Mouse (Mus musculus): ENCODE data around the gene Fgfr2.
"Not testable (repeated sequence)": the region's sequence is repeated elsewhere in the genome, so short reads cannot be mapped to it uniquely, and the experiment has no call there.

Gene Fgfr2

DNA sequence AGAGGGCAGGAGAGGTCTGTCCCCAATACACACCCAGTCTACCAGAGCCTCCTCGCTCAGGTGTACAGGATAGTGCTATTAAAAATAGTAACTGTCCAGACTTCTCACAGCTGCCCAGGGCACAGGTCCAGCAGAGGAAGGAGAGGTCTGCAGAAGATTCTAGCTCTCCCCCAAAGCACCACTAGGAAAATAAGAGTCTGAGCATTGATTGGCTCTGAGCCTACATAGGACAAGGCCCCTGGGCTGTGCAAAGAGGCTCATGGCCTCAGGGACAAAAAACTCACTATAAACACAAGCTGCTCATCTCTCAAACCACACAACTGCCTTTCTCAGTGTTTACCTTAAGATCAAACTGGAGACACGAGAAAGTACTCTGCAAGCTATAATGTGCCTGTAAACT, 679.4 kb downstream of the Fgfr2 start:
- no peak for DNase-seq (ENCODE audit: low spot score)

DNA sequence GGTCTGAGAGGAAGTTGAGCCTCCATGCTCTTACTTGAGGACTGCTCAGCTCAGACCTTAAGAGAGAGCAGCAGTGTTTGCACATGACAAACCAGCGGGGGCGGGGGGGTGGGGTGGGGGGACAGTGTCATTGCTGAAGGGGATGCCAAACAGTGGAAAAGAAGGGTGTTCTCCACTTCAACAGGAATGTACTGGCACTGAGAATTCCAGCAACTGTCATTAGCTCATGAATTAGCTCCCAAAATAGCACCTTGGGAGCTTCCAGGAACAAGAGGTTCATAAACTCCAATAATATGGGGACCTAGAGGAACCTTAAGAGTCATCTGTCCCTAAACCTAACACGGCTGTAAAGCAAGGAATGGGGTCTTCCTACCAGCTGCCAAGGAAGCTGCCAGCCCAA, 680.0 kb downstream of the Fgfr2 start:
- DNase-seq (ENCODE audit: low spot score) = no peak

DNA sequence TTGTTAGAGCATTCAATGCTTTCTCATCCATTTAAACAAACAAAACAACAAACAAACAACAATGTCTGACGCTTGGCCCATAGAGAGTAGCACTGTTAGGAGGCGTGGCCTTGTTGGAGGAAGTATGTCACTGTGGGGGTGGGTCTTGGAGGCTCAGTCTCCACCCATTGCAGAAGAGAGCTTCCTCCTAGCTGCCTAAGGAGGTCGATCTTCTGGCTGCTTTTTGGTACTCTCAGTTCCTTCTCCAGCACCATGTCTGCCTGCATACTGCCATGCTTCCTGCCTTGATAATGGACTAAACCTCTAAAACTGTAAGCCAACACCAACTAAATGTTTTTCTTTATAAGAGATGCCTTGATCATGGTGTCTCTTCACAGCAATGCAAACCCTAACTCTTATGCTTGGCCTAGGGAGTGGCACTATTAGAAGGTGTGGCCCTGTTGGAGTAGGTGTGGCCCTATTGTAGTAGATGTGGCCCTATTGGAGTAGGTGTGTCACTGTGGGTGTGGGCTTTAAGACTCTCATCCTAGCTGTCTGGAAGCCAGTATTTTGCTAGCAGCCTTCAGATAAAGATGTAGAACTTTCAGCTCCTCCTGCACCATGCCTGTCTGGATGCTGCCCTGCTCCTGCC, 680.9 kb downstream of the Fgfr2 start:
- DNase-seq (ENCODE audit: low spot score) = not testable (repeated sequence)

DNA sequence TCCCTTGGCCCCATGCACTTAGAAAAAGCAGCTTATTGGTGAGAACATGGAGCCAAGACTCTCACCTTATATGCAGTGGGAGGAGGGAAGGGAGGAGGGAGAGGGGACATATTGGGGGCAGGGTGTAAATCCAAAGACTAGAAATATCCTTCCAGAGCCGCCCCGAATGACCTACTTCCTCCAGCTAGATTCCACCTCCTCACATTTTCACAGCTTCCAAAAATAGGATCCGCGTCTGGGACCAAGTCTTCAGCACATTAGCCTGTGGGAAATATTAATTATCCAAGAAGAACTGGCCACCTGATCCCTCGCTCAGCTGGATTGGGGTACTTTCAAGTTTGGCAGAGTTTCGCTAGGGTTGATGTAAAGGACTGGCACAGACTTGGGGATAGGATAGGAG, 683.2 kb downstream of the Fgfr2 start:
- DNase-seq (ENCODE audit: low spot score) = no peak

DNA sequence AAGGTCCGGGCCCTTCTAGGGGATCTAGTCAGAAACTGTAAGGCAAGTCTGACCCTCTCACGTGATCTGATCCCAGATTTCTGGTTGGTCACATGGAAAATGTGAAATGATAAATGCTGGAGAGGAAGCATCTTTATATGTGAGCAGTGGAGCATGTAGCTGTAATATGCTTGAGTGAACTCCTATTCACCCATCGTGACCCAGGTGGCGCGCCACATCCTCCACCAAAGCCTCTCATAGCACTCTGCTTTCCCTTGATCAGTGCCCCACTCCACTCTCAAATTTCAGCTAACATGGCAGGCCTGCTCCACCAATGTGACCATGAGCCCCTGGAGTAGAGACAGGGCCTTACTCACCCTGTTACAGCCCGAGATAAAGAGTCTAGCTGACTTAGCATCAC, 685.1 kb downstream of the Fgfr2 start:
- DNase-seq (ENCODE audit: low spot score) = no peak

DNA sequence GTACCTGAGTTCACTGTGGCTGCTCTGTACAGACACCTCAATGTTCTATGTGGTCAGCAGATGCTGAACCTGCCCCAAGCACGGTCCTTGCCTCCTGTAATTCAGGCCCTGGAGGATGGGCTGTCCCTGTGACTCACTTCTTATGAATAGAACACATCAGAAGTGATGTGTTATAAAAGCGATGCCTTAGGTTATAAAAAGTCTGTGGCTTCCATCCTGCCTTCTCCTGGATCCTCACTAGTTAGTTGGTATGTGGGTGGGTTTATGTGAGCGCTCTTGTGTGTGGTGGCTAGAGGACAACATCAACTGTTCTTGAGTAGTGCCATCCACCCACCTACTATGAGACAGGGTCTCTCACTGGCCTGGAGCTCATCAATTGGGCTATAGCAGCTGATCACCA, 685.7 kb downstream of the Fgfr2 start:
- DNase-seq (ENCODE audit: low spot score) = no peak

DNA sequence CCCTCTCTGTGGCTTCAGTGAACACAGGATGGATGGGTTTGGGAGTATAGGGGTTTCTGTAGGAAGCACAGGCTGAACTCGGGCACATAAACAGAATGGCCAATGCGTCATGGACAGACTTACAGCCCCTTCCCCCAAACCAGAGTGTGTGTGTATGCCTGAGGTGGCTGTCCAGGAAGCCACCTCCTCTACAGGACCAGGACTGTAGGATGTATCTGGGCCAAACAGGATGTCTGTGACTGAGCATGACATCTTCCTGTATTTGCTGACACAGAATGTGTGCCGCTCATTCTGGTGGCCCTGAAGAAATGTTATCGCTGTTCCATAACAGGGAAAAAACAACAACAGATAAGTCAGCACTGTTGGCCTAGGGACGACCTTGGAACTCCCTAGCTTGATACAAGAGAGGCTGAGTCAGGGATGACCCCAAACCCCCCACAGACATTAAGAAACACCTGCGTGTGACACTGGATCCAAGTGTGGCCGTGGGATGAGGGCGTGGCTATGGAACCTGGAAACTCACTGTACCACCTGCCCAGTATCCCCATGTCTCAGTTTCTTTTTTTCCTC, 687.6 kb downstream of the Fgfr2 start:
- DNase-seq (ENCODE audit: low spot score) = peak; percentile 20

DNA sequence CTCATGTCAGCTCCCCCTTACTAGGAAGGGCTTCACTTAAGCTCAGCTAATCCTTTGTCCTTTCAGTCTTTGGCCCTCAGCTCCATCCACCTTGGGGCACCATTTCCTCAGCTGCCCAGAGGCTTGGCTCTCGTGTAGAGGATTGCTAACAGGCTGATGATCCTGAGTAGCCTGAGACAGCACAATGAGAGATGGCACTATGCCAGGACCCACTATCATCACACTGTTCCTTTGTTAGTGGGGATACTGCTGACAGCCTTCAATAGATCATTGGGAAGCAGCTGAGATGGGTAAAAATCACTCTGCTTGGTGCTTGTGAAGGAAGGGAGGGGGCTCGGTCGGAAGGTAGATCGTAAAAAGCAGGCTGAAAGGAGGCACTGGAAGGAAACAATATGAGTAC, 693.8 kb downstream of the Fgfr2 start:
- no peak for DNase-seq (ENCODE audit: low spot score)

DNA sequence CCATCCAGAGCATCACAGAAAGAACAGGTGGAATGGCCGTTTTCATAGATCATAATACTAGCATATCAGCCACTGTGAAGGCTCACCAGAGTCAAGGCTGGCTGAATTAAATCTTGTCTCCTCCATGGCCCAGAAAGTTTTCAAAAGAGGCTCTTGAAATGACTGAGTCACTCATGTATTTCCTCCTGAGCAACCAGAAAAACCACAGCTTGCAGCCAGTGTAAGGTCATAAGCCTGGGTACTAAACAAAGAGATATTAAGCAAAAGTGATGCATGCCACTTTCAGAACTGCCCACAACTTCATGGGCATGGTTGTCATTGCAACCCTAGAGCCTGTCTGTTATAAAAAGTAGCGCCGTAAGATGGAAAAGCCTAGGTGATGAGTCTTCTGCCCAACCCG, 694.8 kb downstream of the Fgfr2 start:
- no peak for DNase-seq (ENCODE audit: low spot score)

DNA sequence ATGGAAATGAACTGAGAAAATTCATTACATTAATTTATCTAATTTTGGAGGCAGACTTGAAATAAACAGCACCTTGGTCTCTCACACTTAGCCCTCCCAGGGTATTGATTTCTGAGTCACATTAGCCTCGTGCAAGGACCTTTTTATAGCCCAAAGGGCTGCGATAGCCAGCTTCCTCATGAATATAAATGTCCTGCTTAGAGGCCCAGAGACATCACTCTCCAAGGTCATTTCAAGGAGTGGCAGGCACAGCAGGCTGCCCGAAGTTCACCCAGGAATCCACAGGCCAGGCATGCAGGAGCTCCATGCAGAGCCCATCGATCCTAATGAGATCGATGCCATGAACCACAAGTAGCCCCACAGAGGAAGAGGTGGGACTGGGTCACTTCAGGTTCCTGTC, 697.1 kb downstream of the Fgfr2 start:
- DNase-seq (ENCODE audit: low spot score) = no peak

DNA sequence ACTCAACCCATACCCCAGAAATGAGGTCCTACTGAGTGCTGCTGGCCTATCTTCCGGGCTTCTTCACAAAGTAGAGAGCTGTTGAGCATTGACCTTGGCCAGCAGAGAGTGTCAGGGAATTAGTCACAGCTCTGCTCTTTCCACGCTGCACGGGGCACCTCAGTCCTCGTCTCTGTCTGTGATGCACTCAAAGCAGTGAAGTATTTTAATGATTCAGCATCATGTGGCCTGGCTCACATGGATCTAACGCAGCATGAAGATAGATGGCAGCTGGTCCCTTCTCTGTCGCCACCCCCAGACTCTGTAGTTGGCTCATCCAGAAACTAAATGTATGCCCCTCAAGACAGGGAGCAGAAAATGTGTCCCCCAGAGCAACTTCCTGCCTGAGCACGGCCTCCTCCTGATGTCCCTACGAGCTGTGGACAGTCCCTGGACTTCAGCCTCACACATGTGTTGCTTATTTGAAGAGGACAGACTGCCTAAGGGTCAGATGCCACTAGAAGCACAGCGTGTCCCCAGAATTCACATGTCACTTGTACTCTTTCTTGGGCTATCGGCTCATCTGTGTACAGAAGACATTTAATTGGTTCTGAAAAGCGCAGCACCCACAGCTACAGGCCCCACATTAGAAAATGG, 697.7 kb downstream of the Fgfr2 start:
- DNase-seq (ENCODE audit: low spot score) = no peak

DNA sequence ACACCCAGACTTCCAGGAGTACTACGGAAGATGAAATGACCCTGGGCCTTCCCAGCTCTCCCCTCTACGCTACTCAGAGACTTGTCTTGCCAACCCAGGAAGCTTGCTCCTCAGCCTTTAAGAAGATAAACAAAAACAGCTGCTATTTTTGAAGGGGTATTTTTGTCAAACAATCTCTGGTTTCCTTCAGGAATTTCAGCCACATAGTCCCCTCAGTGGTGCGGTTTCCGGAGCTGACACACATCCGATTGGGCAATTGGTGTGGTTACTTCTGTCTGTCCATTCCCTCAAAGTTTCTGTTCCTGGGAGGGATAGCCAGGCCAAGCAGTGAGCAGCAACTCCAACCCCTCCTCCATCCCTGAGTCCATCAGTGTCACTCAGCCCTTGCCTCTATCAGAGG, 699.6 kb downstream of the Fgfr2 start:
- no peak for DNase-seq (ENCODE audit: low spot score)

DNA sequence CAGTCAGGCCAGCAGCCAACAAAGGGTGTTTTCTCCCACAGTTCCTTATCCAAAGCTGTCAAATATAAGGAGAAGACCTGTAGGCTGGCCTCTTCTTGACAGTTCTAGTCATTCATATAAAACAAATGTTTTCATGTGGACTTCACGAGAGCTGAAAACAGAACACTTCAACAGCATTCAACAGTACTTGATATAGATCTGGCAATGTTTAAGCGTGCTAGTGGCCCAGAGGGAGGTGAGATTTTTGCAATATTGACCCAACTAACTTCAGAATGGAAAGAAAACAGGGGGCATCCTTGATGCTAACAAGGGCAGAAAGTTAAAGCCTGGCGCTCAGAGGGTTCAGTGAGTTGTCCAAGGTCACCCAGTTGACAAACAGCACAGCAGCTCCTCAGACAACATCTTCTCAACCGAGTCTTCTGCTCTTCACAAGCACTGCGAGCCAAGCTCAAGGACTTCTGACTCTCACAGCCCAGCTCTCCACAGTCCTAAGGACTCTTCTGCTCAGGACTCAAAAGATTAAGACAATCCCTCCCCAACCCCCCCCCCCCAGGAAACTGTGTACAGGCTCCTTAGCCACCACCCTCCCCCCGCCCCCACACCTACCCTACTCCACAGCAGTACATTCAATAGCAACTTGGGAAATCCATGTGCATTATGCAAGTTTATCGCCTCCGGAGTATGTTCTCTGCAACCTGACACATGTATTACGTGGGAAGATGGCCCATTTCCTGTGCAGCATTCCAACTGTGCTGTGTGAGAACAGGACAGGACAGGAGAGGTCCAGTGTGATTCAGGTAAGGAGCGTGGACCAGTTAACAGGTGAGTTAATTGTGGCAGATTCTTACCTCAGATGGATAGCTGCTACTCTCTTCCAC, 703.5 kb downstream of the Fgfr2 start:
- DNase-seq (ENCODE audit: low spot score) = no peak

DNA sequence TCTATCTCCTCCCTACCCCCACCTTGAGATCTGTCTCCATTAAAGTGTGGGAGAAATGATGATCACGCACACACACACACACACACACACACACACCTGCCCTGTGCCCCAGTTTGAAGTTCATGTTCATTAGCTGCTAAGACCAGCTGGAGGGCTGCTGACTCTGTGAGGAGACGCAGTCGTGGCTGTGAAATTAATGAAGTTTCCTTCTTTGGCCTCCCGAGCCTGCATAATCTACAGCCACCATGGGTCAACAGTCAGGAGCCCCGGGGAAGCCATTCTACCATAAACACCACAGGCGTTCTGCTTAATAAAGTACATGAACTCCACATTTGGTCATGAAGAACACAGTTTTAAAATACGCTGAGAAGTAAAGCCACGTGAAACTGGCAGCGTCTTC, 706.3 kb downstream of the Fgfr2 start:
- no peak for DNase-seq (ENCODE audit: low spot score)

DNA sequence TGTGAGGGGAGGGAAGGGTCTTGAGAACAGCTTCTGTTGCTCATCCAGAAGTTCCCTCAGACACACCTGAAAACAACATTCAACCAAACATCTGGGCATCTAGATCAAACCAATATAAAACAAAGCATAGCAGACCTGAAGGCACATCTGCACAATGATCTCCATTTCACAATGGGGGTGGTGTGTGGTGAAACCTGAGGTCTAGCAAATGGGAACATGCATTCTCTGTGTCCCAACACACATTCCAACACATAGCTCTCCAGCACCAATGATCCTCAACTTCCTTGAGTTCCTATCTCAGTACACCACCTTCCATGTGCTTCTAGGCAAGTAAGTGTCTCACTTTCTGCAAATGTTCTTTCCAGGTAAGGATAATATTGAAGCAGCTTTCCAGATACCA, 707.3 kb downstream of the Fgfr2 start:
- DNase-seq (ENCODE audit: low spot score) = no peak

DNA sequence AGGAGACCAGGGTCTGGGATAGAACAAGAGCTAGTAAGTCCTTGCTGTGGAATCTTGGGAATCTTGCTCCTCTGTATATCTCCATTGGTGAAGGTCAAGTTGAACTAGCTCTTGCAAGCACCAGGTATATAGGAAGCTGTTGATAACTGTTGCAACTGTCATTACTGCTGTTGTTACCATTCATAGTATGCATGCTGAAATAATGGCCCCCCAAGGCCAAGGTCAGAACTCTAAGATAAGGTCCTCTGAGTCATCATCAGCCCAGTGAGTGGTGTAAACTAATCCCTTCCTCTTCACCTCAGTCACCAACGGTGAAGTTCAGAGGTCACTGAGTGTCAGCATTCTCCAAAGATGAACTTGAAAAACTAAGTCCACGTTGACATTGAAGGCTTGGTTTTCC, 710.6 kb downstream of the Fgfr2 start:
- no peak for DNase-seq (ENCODE audit: low spot score)

DNA sequence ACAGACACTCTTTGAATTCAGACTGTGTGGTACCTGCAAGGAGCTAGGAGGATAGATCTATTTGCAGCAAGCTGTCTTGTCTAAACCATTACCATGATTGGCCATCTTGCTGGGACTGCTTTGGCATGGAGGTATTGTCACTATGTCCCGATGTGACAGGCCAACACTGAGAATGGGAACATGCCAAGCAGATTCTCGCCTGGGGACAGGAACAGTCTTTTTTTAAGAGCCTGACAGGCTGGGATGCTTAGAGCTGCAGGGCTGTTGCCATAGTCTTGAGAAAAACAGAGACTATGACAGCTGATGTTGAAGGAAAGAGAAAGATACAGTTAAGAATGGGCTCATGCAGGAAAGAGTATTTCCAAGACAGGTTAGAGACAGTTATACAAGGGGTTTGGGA, 711.4 kb downstream of the Fgfr2 start:
- no peak for DNase-seq (ENCODE audit: low spot score)

DNA sequence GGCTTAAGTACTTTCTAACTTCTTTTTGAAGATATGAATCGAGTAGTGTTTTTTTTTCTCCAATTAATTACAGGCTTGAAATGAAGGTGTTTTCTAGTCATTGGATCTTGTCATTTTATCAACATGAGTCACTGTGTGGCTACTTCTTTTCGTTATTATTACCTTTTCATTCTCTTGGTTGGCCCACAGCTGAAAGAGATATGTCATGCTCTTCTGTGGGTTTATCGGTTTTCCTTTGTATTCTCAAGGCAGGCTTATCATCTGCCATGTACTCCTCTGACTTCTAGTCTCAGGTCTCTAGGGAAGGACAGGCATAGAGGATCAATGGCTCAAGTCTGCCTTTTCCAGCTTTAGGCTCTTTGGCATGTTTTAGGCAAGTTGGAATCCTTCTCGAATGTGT, 712.2 kb downstream of the Fgfr2 start:
- no peak for DNase-seq (ENCODE audit: low spot score)

DNA sequence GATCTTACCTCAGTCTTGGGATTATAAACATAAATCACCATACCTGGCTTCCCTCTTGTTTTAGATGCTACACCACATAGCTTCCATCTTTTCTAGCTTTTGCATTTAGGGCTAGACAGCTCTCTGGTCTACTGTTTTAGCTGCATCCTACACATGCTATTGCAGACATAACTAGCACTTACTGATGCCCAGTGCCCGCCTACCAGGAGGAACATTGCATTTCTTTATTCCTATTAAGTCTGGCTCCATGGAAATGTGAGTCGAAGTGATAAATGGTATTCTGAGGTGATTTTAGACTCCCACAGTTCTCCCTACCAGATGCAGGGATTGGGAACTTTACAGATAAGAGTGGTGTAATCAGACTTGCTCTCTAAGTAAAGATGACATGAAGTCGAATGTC, 713.3 kb downstream of the Fgfr2 start:
- DNase-seq (ENCODE audit: low spot score) = no peak

DNA sequence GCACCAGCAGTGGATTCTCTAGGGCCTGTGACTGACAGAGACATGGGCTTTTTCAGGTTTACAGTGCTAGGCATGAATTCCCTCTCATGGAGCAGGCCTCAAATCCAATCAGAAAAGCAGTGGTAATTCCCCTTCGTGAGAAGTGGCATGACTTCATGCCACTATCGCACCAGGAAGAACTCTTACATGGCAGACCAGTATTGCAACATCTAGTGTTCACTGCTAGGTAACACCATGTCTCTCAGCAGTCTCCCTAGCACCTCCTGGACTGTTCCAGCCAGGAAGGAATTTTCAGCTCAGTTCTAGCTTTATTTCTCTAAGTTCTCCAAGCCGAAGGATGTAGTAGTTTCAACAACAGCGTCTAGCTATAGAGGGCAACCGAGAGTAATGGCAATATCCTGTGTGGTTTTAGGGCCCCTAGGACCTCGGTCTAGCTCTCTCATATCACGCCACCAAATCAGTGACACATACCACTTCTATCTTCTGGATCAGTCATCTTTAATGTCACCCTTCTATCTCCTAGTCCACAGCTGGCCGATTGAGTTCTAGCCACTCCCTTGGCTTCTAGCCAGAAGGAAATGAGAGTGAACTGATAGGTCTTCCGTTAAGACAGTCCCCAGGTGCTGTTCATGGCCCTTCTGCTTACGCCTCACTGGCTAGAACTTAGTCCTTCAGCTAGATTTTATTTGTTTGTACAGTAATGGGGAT, 720.6 kb downstream of the Fgfr2 start:
- DNase-seq (ENCODE audit: low spot score) = peak; percentile 47

DNA sequence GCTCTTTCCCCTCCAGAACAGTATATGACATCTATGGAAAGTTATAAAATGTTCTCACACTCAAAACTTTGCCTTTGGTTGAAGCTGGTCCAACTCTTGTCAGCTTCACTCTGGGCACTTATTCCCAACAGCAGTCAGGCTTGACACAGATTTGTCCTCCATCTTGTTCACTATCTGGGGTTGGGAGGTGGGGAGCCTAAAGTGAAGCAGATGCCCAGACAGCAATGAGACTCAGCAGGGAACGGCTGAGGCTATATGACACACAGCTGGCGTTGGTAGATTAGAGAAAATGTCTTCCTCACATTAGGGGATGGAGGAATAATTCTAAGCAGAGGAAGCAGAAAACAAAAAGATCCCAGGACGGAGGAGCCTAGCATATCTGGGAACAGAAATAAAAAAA, 724.7 kb downstream of the Fgfr2 start:
- no peak for DNase-seq (ENCODE audit: low spot score)

DNA sequence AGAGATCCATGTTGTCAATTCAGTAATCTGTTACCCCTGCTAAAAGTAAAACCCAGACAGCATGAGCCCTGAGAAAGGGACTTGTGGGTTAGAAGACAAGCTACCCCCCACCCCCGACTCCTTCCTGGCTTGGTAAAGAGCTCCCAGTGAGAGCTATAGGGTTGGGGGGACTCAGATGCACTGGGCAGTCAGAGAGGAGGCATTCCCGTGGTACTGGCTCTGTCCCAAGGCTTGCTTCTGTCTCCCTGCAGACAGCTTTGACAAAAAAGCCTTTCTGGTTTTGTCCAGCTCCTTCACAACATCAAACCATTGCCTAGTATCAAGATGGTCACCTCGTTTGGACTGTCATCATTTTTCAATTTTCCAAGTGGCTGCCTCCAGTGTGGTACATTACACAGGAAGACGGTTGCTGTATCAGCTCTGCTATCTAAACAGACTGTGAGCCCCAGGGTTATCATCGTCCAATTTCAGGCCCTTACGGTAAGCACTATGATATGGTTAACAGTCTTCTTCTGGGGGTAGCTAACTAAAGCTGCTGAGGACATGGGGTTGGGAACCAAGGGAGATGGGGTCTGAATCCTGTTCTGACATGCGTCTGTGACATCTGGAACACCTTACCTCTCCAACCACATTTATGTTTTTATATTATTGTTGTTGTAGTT, 726.4 kb downstream of the Fgfr2 start:
- no peak for DNase-seq (ENCODE audit: low spot score)

Measured in lung, postnatal 25 days (tissue).